Mouse (Mus musculus) heart, embryonic 13.5 days (tissue): ENCODE measurements around the gene Skor1. TPM values are rescaled to one million over a fixed set of nuclear protein-coding genes. Genes with fewer than 3 reads are reported as not detected.

ENCODE experiments used
- ATAC-seq: fragments of 200-750 bp; cut with Nextera tagmentation; 2 replicates; pipeline ENCODE4 v1.8.0; 2017; ENCODE audit warnings: moderate TSS enrichment; ENCODE audit not compliant: insufficient number of reproducible peaks, low FRiP score, low TSS enrichment; ENCODE audit errors: extremely low read depth
- H3K27ac ChIP-seq: fragments of 300-500 bp; sonication (generic); replicated peaks from 2 replicates; pipeline ENCODE4 v1.5.1; 2015; ENCODE audit warnings: moderate library complexity, mild to moderate bottlenecking, inconsistent platforms
- H3K27me3 ChIP-seq: fragments of 300-500 bp; sonication (generic); replicated peaks from 2 replicates; pipeline ENCODE4 v1.6.1; 2015; ENCODE audit warnings: mild to moderate bottlenecking, inconsistent platforms
- H3K36me3 ChIP-seq: fragments of 300-500 bp; sonication (generic); 2 replicates; pipeline ENCODE4 v1.6.1; 2015; ENCODE audit warnings: mild to moderate bottlenecking, inconsistent platforms
- H3K4me1 ChIP-seq: fragments of 300-500 bp; sonication (generic); 2 replicates; pipeline ENCODE4 v1.6.1; 2015; ENCODE audit warnings: inconsistent platforms
- H3K4me2 ChIP-seq: fragments of 300-500 bp; sonication (generic); 2 replicates; pipeline ENCODE4 v1.6.1; 2015; ENCODE audit warnings: inconsistent platforms, mild to moderate bottlenecking, moderate library complexity
- H3K4me3 ChIP-seq: fragments of 300-500 bp; sonication (generic); 2 replicates; pipeline ENCODE4 v1.5.1; 2015; ENCODE audit warnings: moderate library complexity, mild to moderate bottlenecking, inconsistent platforms
- H3K9ac ChIP-seq: fragments of 300-500 bp; sonication (generic); 2 replicates; pipeline ENCODE4 v1.6.1; 2015; ENCODE audit warnings: inconsistent platforms, mild to moderate bottlenecking, moderate library complexity
- H3K9me3 ChIP-seq: fragments of 300-500 bp; sonication (generic); 2 replicates; pipeline ENCODE4 v1.6.1; 2016; ENCODE audit warnings: inconsistent platforms
- WGBS: fragments of 180-500 bp; shearing (Covaris S2); methylation state at CpG from one replicate; pipeline ENCODE4 v1.1.7; 2015; ENCODE audit warnings: mixed read lengths; 5-methylcytosine and 5-hydroxymethylcytosine counted together
- polyA plus RNA-seq: library from polyadenylated mRNA; unstranded; fragments of >200 nt; fragmentation: Nextera tagmentation; extraction: Ambion mirVana; gene quantifications from 2 replicates; pipeline ENCODE4 v1.2.1, GENCODE M21; 2015

The Skor1 gene
- not detected in 2 replicates for polyA plus RNA-seq

- Histone ChIP-seq H3K27ac (no peak within 1 kb of the TSS), H3K4me1 (peaks cover 59% of the 10 kb centered on the region), H3K27me3 (peaks cover 100% of the 10 kb centered on the region), H3K36me3 (no peaks in the 10 kb centered on the region), H3K9ac (peak within 1 kb of the TSS; percentile 1; the same call in 1 of the 2 replicates), H3K4me3 (peak within 1 kb of the TSS; percentile 54), H3K4me2 (peak within 1 kb of the TSS; percentile 76), H3K9me3 (0 out of 2 replicates have a peak, but pooled peaks cover 4% of the 10 kb centered on the region)
- ATAC-seq: no peak
- whole genome bisulfite sequencing: under 1% methylated on average over 100 of the region's 108 CpGs
Observed at GRCm38 (mm10) chr9:63148410-63149371, at the start of gene Skor1. TSS of gene Skor1 (minus strand) at chr9:63148961.

DNA sequence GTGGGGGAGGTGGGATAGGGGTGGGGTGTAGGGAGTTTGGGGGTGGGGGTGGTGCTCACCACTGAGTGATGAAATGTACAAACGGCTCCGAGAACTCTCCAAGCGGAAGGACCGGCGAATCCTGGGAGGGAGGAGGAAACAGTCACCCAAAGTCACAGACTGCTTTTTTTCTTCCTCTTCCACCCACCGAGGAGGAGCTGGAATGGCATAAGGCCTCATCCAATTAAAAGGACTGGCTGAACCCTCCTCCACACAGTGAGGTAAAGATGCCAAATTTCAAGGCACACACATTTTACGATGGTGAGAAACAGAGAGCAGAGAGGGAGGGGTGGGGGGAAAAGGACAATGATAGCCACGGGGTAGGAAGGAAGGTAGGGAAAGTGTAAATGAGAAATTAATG, 48.5 kb upstream of the Skor1 start:
- Histone ChIP-seq H3K9ac (peak overlapping the region; percentile 56; the same call in 1 of the 2 replicates), H3K27ac (no peak overlapping the region), H3K4me3 (peak overlapping the region; percentile 3; the same call in 1 of the 2 replicates)

GRCm38 (mm10) chr9:63196114-63196682, 47.4 kb upstream of the Skor1 start:
- Histone ChIP-seq H3K4me1 (peaks cover 55% of the 10 kb centered on the region), H3K9me3 (no peaks in the 10 kb centered on the region), H3K27me3 (no peaks in the 10 kb centered on the region), H3K27ac (peak overlapping the region; percentile 43; the same call in 1 of the 2 replicates), H3K4me2 (no peak overlapping the region), H3K4me3 (no peak overlapping the region), H3K9ac (no peak overlapping the region), H3K36me3 (peaks cover 15% of the 10 kb centered on the region; the same call in 1 of the 2 replicates)
- no peak for ATAC-seq
- WGBS: 62% methylated on average over 8 of the region's 8 CpGs

More for the DNA sequence above, 48.5 kb upstream of the Skor1 start:
- no peak for ATAC-seq
- Histone ChIP-seq H3K4me2 (peak overlapping the region; percentile 50), H3K27me3 (no peaks in the 10 kb centered on the region), H3K36me3 (peaks cover 19% of the 10 kb centered on the region), H3K4me1 (peaks cover 55% of the 10 kb centered on the region), H3K9me3 (no peaks in the 10 kb centered on the region)
- WGBS: 10% methylated on average over 8 of the region's 8 CpGs

DNA sequence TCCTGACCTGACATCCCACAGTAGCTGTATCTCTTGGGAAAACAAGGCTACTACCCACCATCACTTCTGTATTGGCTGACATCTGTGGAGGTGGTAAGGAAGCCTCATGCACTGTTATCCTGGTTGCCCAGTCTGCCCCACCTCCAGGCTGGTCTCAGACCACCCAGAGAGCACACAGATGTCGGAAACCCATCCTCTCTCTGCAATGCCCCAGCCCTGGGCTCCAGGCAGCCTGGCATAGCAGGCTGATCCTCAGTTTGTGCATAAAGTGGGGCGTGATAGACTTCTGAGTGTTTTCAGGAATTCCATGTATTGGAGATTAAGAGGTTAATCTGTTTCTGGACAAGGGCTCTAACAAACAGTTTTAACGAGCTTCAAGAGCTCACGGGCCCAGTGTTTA, 46.8 kb upstream of the Skor1 start:
- Histone ChIP-seq H3K4me1 (peaks cover 55% of the 10 kb centered on the region), H3K4me2 (no peak overlapping the region), H3K4me3 (no peak overlapping the region), H3K9me3 (no peaks in the 10 kb centered on the region), H3K27ac (peak overlapping the region; percentile 77), H3K36me3 (peaks cover 17% of the 10 kb centered on the region; the same call in 1 of the 2 replicates), H3K27me3 (no peaks in the 10 kb centered on the region), H3K9ac (0 out of 2 replicates have a peak overlapping the region, but pooled peaks have one; percentile 19)
- ATAC-seq: no peak
- WGBS: 56% methylated on average over 4 of the region's 4 CpGs

DNA sequence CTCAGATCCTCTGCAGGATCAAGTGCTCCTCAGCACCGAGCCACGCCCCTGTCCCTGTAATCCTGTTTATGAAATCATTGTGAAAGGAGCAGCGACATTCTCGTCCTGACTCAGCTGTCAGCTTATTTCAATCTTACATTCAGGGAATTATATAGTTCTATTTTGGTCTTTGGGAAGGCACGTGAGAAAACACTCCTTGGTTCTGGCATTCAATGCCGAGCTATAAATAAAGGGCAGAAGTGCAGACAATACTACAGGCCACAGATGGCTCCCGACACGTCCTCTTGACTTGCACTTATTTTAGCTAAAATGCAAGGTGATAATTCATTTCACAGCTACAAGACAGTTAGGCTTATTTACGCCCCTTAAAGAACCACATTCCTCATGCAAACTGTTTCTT, 46.0 kb upstream of the Skor1 start:
- peaks cover 23% of the 10 kb centered on the region; the same call in 1 of the 2 replicates for H3K36me3 ChIP-seq
- H3K9me3 ChIP-seq: no peaks in the 10 kb centered on the region
- no peak overlapping the region for H3K4me3 ChIP-seq
- no peaks in the 10 kb centered on the region for H3K27me3 ChIP-seq
- H3K9ac ChIP-seq: no peak overlapping the region
- H3K4me2 ChIP-seq: peak overlapping the region; percentile 43
- H3K4me1 ChIP-seq: peaks cover 55% of the 10 kb centered on the region
- ATAC-seq: no peak
- H3K27ac ChIP-seq: peak overlapping the region; percentile 77
- WGBS: 35% methylated on average over 9 of the region's 9 CpGs

- H3K4me3 ChIP-seq: no peak overlapping the region
- H3K9me3 ChIP-seq: no peaks in the 10 kb centered on the region
- no peak for ATAC-seq
- H3K36me3 ChIP-seq: peaks cover 31% of the 10 kb centered on the region
- H3K9ac ChIP-seq: no peak overlapping the region
- no peak overlapping the region for H3K27ac ChIP-seq
- WGBS: 80% methylated on average over 4 of the region's 4 CpGs
- H3K4me1 ChIP-seq: peaks cover 56% of the 10 kb centered on the region
- H3K4me2 ChIP-seq: no peak overlapping the region
- H3K27me3 ChIP-seq: no peaks in the 10 kb centered on the region
Observed at GRCm38 (mm10) chr9:63192809-63193208, 44.0 kb upstream of the Skor1 start.

DNA sequence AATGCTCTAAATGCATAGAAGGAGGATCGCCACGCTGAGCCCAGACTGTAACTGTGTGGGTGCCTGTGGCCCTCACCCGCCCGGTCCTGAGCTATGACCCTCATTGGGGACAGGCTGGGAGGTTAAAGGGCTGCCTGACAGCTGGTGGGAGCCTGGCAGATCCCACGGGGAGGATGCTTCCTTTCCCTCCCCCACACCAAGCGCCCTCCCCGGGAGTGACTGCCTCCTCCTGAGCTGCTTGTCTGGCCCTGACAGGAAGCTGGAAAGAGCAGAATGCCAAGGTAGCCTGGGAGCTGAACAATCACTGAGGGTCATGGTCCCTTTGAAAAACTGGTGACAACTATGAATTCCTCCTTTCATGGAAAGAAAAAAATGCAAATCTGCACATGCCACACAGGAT, 38.5 kb upstream of the Skor1 start:
- Histone ChIP-seq H3K9ac (no peak overlapping the region), H3K9me3 (no peaks in the 10 kb centered on the region), H3K27ac (no peak overlapping the region), H3K36me3 (peaks cover 30% of the 10 kb centered on the region), H3K4me1 (peaks cover 24% of the 10 kb centered on the region), H3K4me2 (no peak overlapping the region), H3K4me3 (no peak overlapping the region), H3K27me3 (peaks cover 35% of the 10 kb centered on the region)
- no peak for ATAC-seq
- WGBS: 39% methylated on average over 7 of the region's 7 CpGs

- Histone ChIP-seq H3K36me3 (peaks cover 19% of the 10 kb centered on the region), H3K27me3 (peaks cover 51% of the 10 kb centered on the region), H3K4me1 (peaks cover 32% of the 10 kb centered on the region), H3K9ac (0 out of 2 replicates have a peak overlapping the region, but pooled peaks have one; percentile 15), H3K4me2 (no peak overlapping the region), H3K4me3 (no peak overlapping the region), H3K27ac (no peak overlapping the region), H3K9me3 (no peaks in the 10 kb centered on the region)
- WGBS: 67% methylated on average over 7 of the region's 7 CpGs
- ATAC-seq: no peak
Observed at GRCm38 (mm10) chr9:63185249-63185648, 36.5 kb upstream of the Skor1 start.

GRCm38 (mm10) chr9:63183864-63184263, 35.1 kb upstream of the Skor1 start:
- H3K4me1 ChIP-seq: peaks cover 31% of the 10 kb centered on the region
- H3K9ac ChIP-seq: no peak overlapping the region
- peaks cover 65% of the 10 kb centered on the region for H3K27me3 ChIP-seq
- H3K9me3 ChIP-seq: no peaks in the 10 kb centered on the region
- no peak for ATAC-seq
- no peak overlapping the region for H3K4me3 ChIP-seq
- WGBS: 69% methylated on average over 7 of the region's 7 CpGs
- no peak overlapping the region for H3K4me2 ChIP-seq
- H3K27ac ChIP-seq: no peak overlapping the region
- peaks cover 17% of the 10 kb centered on the region for H3K36me3 ChIP-seq

- WGBS: 25% methylated on average over 14 of the region's 14 CpGs
- peak overlapping the region; percentile 29; the same call in 1 of the 2 replicates for H3K4me2 ChIP-seq
Observed at GRCm38 (mm10) chr9:63182306-63182960, 33.7 kb upstream of the Skor1 start.

More at GRCm38 (mm10) chr9:63182306-63182960, 33.7 kb upstream of the Skor1 start:
- H3K4me1 ChIP-seq: peaks cover 18% of the 10 kb centered on the region
- H3K9me3 ChIP-seq: no peaks in the 10 kb centered on the region
- no peak overlapping the region for H3K9ac ChIP-seq
- no peak overlapping the region for H3K4me3 ChIP-seq
- no peak for ATAC-seq
- peaks cover 70% of the 10 kb centered on the region for H3K27me3 ChIP-seq
- no peak overlapping the region for H3K27ac ChIP-seq
- peaks cover 21% of the 10 kb centered on the region for H3K36me3 ChIP-seq
